Mouse (Mus musculus): ENCODE results near the gene Osgepl1. TPM values are rescaled to one million over a fixed set of nuclear protein-coding genes. Genes with fewer than 3 reads are reported as not detected.
"Not testable (repeated sequence)": the region's sequence is repeated elsewhere in the genome, so short reads cannot be mapped to it uniquely, and the experiment has no call there.

The Osgepl1 gene
- polyA plus RNA-seq, 1 experiment from 2014 or later: 25.7 TPM

DNA sequence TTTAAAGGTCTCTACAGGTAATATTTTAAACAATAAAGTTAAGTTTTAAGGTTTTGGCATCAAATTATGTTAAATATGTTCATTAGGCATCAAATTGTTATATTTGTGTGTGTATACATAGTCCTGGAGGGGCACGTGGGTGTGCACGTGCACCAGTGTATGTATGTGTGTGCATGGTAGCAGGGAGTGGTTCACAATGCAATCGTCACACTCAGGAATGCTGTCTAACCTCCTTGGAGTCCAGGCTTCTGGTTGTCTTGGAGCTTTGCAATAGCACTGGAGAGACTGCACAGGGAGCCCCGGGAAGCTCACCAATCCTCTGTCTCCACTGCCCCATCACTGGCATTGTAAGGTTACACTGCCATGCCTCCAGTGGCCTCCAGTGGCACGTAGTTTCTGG, 9.8 kb downstream of the Osgepl1 start:
- Histone ChIP-seq H3K27me3 (replicated peaks; ENCODE audit: control insufficient read depth, insufficient read depth, low read length) (no peaks in the 10 kb centered on the region), H3K4me1 (ENCODE audit: control insufficient read depth, insufficient read depth, low read length) (no peaks in the 10 kb centered on the region), H3K36me3 (ENCODE audit: control insufficient read depth, insufficient read depth, low read length) (peaks cover under 1% of the 10 kb centered on the region; the same call in 1 of the 2 replicates), H3K27ac (ENCODE audit: low read length) (no peak overlapping the region), H3K9ac (ENCODE audit: low read depth, low read length) (no peak overlapping the region), H3K9me3 (ENCODE audit: control insufficient read depth, low read length) (no peaks in the 10 kb centered on the region), H3K4me2 (ENCODE audit: low read depth, low read length) (no peak overlapping the region), H3K4me3 (ENCODE audit: low read length) (no peak overlapping the region)
- 80% methylated on average over 5 of the region's 5 CpGs for WGBS
- peak; percentile 76 for ATAC-seq

DNA sequence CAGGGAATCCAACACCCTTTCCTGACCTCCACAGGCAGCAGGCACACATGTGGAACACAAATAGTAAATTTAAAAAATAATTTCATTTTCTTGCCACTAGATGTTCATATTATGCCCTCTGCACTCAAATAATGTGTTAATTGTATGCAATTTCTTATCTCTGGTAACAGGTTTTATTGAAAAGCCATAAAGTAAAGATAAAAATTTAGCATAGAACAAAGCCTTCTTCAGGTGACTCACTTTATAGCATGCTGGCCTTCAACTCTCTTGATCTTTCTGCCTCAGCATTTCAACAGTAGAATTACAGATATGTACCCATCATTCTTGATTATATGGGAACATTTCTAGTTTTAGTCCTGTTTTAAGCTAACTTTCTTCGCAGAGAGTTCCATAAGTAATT, 10.9 kb downstream of the Osgepl1 start:
- Histone ChIP-seq H3K9me3 (ENCODE audit: control insufficient read depth, low read length) (no peaks in the 10 kb centered on the region), H3K9ac (ENCODE audit: low read depth, low read length) (no peak overlapping the region), H3K4me3 (ENCODE audit: low read length) (no peak overlapping the region), H3K36me3 (ENCODE audit: control insufficient read depth, insufficient read depth, low read length) (no peaks in the 10 kb centered on the region; the same call in 1 of the 2 replicates), H3K27ac (ENCODE audit: low read length) (no peak overlapping the region), H3K4me1 (ENCODE audit: control insufficient read depth, insufficient read depth, low read length) (no peaks in the 10 kb centered on the region), H3K27me3 (replicated peaks; ENCODE audit: control insufficient read depth, insufficient read depth, low read length) (no peaks in the 10 kb centered on the region), H3K4me2 (ENCODE audit: low read depth, low read length) (no peak overlapping the region)
- 76% methylated on average over 1 of the region's 1 CpGs for WGBS
- peak; percentile 64 for ATAC-seq

DNA sequence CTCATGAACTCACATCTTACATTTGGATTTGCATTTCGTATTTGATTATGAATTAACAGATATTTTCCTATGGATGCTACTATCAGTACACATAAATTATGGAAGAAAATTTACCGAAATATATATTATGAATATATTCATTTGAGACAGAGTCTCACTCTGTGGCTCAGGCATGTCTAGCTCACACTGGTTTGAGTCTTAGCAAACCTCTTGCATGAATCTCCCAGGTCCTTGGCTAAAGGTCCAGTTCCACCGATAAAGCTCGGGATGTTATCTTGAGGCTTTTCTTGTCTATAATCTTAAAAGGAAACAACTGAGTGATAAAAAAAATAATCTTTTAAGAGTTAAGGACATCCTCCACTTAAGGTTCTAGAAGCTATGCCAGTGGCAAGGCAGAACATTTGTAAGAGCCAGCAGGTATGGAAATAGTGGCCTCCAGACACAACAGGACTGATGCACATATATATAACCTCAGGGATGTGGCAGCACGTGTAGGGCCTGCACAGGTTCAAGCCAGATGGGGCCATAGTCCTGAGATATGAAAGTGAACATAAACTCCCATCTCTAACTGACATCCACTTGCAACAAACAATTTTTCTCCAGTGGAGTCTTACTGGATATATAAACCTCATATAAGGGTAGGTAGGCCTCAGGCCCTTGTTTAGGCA, 11.5 kb downstream of the Osgepl1 start:
- no peaks in the 10 kb centered on the region; the same call in 1 of the 2 replicates for H3K36me3 ChIP-seq (ENCODE audit: control insufficient read depth, insufficient read depth, low read length)
- no peak overlapping the region for H3K27ac ChIP-seq (ENCODE audit: low read length)
- no peaks in the 10 kb centered on the region for H3K4me1 ChIP-seq (ENCODE audit: control insufficient read depth, insufficient read depth, low read length)
- no peaks in the 10 kb centered on the region for H3K27me3 ChIP-seq (replicated peaks; ENCODE audit: control insufficient read depth, insufficient read depth, low read length)
- ATAC-seq: peak; percentile 58; the same call in 1 of the 2 replicates
- no peaks in the 10 kb centered on the region for H3K9me3 ChIP-seq (ENCODE audit: control insufficient read depth, low read length)
- no peak overlapping the region for H3K9ac ChIP-seq (ENCODE audit: low read depth, low read length)
- H3K4me3 ChIP-seq (ENCODE audit: low read length): no peak overlapping the region
- 83% methylated on average over 5 of the region's 5 CpGs for WGBS
- H3K4me2 ChIP-seq (ENCODE audit: low read depth, low read length): no peak overlapping the region

DNA sequence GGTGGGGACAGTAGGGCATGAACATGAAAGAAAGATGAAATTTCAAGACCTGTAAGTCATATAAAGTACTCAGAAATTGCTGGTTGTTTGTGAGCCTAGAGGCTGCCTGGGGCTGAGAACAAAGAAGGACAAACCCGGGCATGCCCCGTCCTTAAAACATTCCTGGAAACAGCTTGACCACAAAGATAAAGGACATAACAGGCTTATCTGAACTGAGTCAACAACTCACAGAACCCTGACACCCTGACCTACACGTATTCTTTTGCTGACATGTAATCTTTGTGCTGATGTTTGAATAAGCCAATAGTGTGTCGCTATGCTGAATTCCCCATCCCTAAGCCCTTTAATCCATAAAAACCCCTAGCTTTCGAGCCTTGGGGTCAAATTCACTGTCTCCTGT, 20.1 kb downstream of the Osgepl1 start:
- WGBS: 61% methylated on average over 5 of the region's 5 CpGs
- H3K27ac ChIP-seq (ENCODE audit: low read length); H3K27me3 ChIP-seq (replicated peaks; ENCODE audit: control insufficient read depth, insufficient read depth, low read length): not testable (repeated sequence)

DNA sequence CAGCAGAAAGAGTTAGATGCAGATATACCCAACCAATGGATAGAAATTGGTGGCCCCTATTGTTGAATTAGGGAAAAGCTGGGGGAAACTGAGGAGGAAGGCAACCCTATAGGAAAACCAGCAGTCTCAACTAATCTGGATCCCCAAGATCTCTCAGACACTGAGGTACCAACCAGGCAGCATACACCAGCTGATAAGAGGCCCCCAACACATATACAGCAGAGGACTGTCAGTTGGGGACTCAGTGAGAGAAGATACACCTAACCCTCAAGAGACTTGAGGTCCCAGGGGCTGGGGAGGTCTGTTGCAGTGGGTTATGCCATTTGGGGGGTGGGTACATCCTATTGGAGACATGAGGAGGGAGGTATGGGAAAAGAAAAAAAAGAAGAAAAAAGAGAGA, 22.0 kb downstream of the Osgepl1 start:
- Histone ChIP-seq H3K9me3 (ENCODE audit: control insufficient read depth, low read length) (no peaks in the 10 kb centered on the region), H3K27ac (ENCODE audit: low read length) (no peak overlapping the region), H3K9ac (ENCODE audit: low read depth, low read length) (no peak overlapping the region), H3K36me3 (ENCODE audit: control insufficient read depth, insufficient read depth, low read length) (no peaks in the 10 kb centered on the region), H3K4me1 (ENCODE audit: control insufficient read depth, insufficient read depth, low read length) (no peaks in the 10 kb centered on the region), H3K4me3 (ENCODE audit: low read length) (no peak overlapping the region), H3K4me2 (ENCODE audit: low read depth, low read length) (no peak overlapping the region), H3K27me3 (replicated peaks; ENCODE audit: control insufficient read depth, insufficient read depth, low read length) (no peaks in the 10 kb centered on the region)
- ATAC-seq: no peak

More for the DNA sequence above, 20.1 kb downstream of the Osgepl1 start:
- not testable (repeated sequence) for H3K4me1 ChIP-seq (ENCODE audit: control insufficient read depth, insufficient read depth, low read length); ATAC-seq; H3K9ac ChIP-seq (ENCODE audit: low read depth, low read length); H3K4me2 ChIP-seq (ENCODE audit: low read depth, low read length); H3K36me3 ChIP-seq (ENCODE audit: control insufficient read depth, insufficient read depth, low read length); H3K9me3 ChIP-seq (ENCODE audit: control insufficient read depth, low read length); H3K4me3 ChIP-seq (ENCODE audit: low read length)

DNA sequence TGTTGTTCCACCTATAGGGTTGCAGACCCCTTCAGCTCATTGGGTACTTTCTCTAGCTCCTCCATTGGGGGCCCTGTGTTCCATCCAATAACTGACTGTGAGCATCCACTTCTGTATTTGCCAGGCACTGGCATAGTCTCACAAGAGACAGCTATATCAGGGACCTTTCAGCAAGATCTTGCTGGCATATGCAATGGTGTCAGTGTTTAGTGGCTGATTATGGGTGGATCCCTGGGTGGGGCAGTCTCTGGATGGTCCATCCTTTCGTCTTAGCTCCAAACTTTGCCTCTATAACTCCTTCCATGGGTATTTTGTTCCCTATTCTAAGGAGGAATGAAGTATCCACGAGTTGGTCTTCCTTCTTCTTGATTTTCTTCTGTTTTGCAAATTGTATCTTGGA, 24.0 kb downstream of the Osgepl1 start:
- H3K27ac ChIP-seq (ENCODE audit: low read length); H3K9ac ChIP-seq (ENCODE audit: low read depth, low read length); H3K4me3 ChIP-seq (ENCODE audit: low read length); H3K4me1 ChIP-seq (ENCODE audit: control insufficient read depth, insufficient read depth, low read length); H3K27me3 ChIP-seq (replicated peaks; ENCODE audit: control insufficient read depth, insufficient read depth, low read length); ATAC-seq; H3K4me2 ChIP-seq (ENCODE audit: low read depth, low read length); H3K9me3 ChIP-seq (ENCODE audit: control insufficient read depth, low read length): not testable (repeated sequence)
- H3K36me3 ChIP-seq (ENCODE audit: control insufficient read depth, insufficient read depth, low read length): peaks cover 10% of the 10 kb centered on the region; the same call in 1 of the 2 replicates
- 71% methylated on average over 2 of the region's 2 CpGs for WGBS

DNA sequence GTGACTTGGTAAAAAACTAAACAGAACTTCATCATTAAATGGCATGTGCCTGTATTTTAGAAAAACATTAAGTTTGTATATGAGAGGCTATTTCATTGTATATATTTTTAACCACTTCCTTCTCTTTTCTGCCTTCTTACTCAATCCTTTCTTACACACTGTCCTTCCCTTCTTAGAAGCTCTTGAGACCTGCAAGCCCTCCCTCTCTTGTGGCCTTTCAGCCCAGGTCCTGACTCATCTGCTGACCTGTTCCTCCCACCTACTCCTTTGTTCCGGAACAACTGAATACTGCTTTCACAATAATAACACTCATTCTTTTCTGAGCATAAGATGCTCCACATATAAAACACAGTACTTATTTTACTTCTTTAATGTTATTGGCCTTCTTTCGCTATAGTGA, 27.6 kb downstream of the Osgepl1 start:
- Histone ChIP-seq H3K36me3 (ENCODE audit: control insufficient read depth, insufficient read depth, low read length) (peaks cover 12% of the 10 kb centered on the region; the same call in 1 of the 2 replicates), H3K4me3 (ENCODE audit: low read length) (no peak overlapping the region), H3K9me3 (ENCODE audit: control insufficient read depth, low read length) (no peaks in the 10 kb centered on the region), H3K4me1 (ENCODE audit: control insufficient read depth, insufficient read depth, low read length) (no peaks in the 10 kb centered on the region), H3K27ac (ENCODE audit: low read length) (no peak overlapping the region), H3K27me3 (replicated peaks; ENCODE audit: control insufficient read depth, insufficient read depth, low read length) (no peaks in the 10 kb centered on the region), H3K4me2 (ENCODE audit: low read depth, low read length) (no peak overlapping the region), H3K9ac (ENCODE audit: low read depth, low read length) (no peak overlapping the region)
- no peak for ATAC-seq
- 99% methylated on average over 2 of the region's 2 CpGs for WGBS

DNA sequence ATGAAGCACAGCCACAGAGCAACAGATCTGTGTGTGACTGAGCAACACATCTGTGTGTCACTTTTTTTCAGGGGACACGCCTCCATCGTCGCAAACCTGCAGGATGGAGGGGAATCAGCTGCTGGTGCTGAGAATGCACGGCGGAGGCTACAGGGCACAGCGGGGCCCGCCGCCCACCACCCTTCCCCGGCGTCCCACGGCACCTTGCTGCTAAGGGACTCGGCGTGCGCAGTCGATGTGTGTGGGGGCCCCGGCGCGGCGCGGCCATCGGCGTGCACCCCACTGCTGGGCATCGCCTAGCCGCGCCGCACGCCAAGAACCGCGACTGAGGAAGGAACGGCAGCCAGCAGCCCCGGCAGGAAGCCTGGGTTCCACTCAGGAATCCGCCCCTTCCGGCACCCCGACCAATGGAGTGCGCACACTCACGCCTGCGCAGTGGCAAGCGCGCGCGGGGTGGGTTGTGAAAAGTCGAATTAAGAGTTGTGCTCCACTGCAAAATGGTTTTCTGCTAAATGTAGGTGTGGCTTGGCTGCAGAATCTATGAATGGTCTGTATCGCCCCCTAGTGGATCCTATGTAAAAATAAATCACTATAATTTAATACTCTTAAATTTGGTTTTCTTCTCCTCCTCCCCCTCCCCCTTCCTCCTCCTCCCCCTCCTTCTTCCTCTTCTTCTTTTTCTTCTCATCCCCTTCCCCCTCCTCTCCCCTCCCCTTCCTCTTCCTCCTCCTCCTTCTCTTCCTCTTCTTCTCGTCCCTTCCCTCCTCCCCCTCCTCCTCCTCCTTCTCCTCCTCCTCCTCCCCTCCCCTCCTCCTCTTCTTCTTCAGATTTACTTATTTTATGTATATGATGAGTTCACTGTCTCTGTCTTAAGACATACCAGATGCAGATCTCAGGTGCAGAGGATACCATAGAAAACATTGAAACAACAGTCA, 39.2 kb downstream of the Osgepl1 start, which contains the start of the genes Asdurf, Gm28551 and Asnsd1:
Asdurf (minus strand) TSS at position 293 of the 935 bp plus-strand sequence.
Gm28551 (minus strand) TSS at position 341 of the 935 bp plus-strand sequence.
Asnsd1 (minus strand) TSS at position 426 of the 935 bp plus-strand sequence.
- Histone ChIP-seq H3K27ac (ENCODE audit: low read length) (peak within 1 kb of the TSS; percentile 80), H3K27me3 (replicated peaks; ENCODE audit: control insufficient read depth, insufficient read depth, low read length) (no peaks in the 10 kb centered on the region), H3K9ac (ENCODE audit: low read depth, low read length) (peak within 1 kb of the TSS; percentile 95), H3K36me3 (ENCODE audit: control insufficient read depth, insufficient read depth, low read length) (peaks cover 3% of the 10 kb centered on the region; the same call in 1 of the 2 replicates), H3K4me1 (ENCODE audit: control insufficient read depth, insufficient read depth, low read length) (peaks cover 6% of the 10 kb centered on the region), H3K9me3 (ENCODE audit: control insufficient read depth, low read length) (no peaks in the 10 kb centered on the region), H3K4me3 (ENCODE audit: low read length) (peak within 1 kb of the TSS; percentile 87), H3K4me2 (ENCODE audit: low read depth, low read length) (peak within 1 kb of the TSS; percentile 53)
- ATAC-seq: peak; percentile 100
- under 1% methylated on average over 44 of the region's 44 CpGs for WGBS

DNA sequence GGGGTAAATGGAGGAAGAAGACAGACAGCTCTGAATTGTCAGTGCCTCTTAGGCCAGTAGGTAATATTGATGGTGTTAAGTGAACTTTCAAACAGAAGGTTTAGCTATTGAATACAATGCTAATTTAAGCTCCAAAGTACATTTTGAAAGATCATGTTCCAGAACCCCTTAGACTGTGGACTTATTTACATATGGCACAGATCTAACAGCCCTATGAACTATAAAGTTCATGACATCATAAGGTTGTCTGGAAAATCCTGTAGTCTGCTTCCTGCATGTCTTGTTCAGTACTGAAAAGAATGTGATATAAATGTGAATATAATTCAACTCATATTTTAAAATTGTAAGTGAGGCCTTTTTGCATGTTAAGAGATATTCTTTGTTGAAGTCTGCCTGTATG, 45.6 kb downstream of the Osgepl1 start:
- H3K4me3 ChIP-seq (ENCODE audit: low read length): no peak overlapping the region
- H3K4me1 ChIP-seq (ENCODE audit: control insufficient read depth, insufficient read depth, low read length): no peaks in the 10 kb centered on the region
- H3K9ac ChIP-seq (ENCODE audit: low read depth, low read length): no peak overlapping the region
- peak; percentile 86 for ATAC-seq
- no peak overlapping the region for H3K4me2 ChIP-seq (ENCODE audit: low read depth, low read length)
- no peaks in the 10 kb centered on the region for H3K9me3 ChIP-seq (ENCODE audit: control insufficient read depth, low read length)
- H3K27ac ChIP-seq (ENCODE audit: low read length): no peak overlapping the region
- no peaks in the 10 kb centered on the region for H3K27me3 ChIP-seq (replicated peaks; ENCODE audit: control insufficient read depth, insufficient read depth, low read length)
- H3K36me3 ChIP-seq (ENCODE audit: control insufficient read depth, insufficient read depth, low read length): no peaks in the 10 kb centered on the region
